Mouse (Mus musculus) small intestine, adult 10 weeks (tissue): ENCODE measurements around the gene Rasgrf2. TPM values are rescaled to one million over a fixed set of nuclear protein-coding genes. Genes with fewer than 3 reads are reported as not detected.

ENCODE experiments used
- polyA plus RNA-seq: library from polyadenylated mRNA; stranded (reverse); fragments of 350-450 nt; fragmentation: Illumina TruSeq; extraction: RNeasy Lipid Tissue Mini Kit (QIAGEN cat#74804); gene quantifications from one replicate; pipeline ENCODE4 v1.2.3, GENCODE M21; 2014; ENCODE audit warnings: low replicate concordance

Rasgrf2 gene
- polyA plus RNA-seq: 27.5 TPM

GRCm38 (mm10) chr13:92131384-92132150 is at the start of gene Rasgrf2:
Rasgrf2 (minus strand) TSS chr13:92131656.

GRCm38 (mm10) chr13:91876741-91877349 is 254.6 kb downstream of the Rasgrf2 start, which contains the start of gene Ckmt2:
Ckmt2 (minus strand) TSS chr13:91876885.

Other genes starting within 250 kb of the Rasgrf2 start
- gene Gm20379, start 174.3 kb upstream of the Rasgrf2 start, polyA plus RNA-seq: not detected
- gene Dhfr, start 223.1 kb upstream of the Rasgrf2 start, polyA plus RNA-seq: 55.5 TPM
- gene Msh3, start 223.3 kb upstream of the Rasgrf2 start, polyA plus RNA-seq: 28.0 TPM